27 mouse cellular contexts compared by ENCODE assay signal in genomic region chrX:32601425-32601824, GRCm38 (mm10). TPM values are rescaled to one million over a fixed set of nuclear protein-coding genes. Genes with fewer than 3 reads are reported as not detected.
"Had no signal": no experiment of that assay in that cellular context is flagged by ENCODE, and none has a peak within 500 bp of the region (broad histone marks: within the 10 kb centered on the region; RNA-seq: fewer than 3 reads in every experiment).

No protein-coding gene starts in this region.

RNA-seq across cellular contexts. Expression of gene Btbd35f1, which starts 41.6 kb away (rescaled TPM):
- polyA plus RNA-seq: heart, embryonic 10.5 days; heart, embryonic 11.5 days; heart, embryonic 12.5 days; heart, embryonic 13.5 days; heart, embryonic 14.5 days; heart, embryonic 15.5 days; heart, embryonic 16.5 days; heart, postnatal 0 days; hindbrain, embryonic 10.5 days; hindbrain, embryonic 11.5 days; hindbrain, embryonic 12.5 days; hindbrain, embryonic 13.5 days; hindbrain, embryonic 14.5 days; hindbrain, embryonic 15.5 days; hindbrain, embryonic 16.5 days; hindbrain, postnatal 0 days; inflammation-experienced regulatory T-cells, adult 6 months; intestine, embryonic 14.5 days; intestine, embryonic 15.5 days; intestine, embryonic 16.5 days; intestine, postnatal 0 days; kidney, adult 2 months; kidney, embryonic 14.5 days; kidney, embryonic 15.5 days; kidney, embryonic 16.5 days; kidney, postnatal 0 days; large intestine, adult 2 months had no signal

RNA-seq across cellular contexts. Expression of gene Gm5926, which starts 49.1 kb away (rescaled TPM):
- polyA plus RNA-seq: heart, embryonic 10.5 days; heart, embryonic 11.5 days; heart, embryonic 12.5 days; heart, embryonic 13.5 days; heart, embryonic 14.5 days; heart, embryonic 15.5 days; heart, embryonic 16.5 days; heart, postnatal 0 days; hindbrain, embryonic 10.5 days; hindbrain, embryonic 11.5 days; hindbrain, embryonic 12.5 days; hindbrain, embryonic 13.5 days; hindbrain, embryonic 14.5 days; hindbrain, embryonic 15.5 days; hindbrain, embryonic 16.5 days; hindbrain, postnatal 0 days; inflammation-experienced regulatory T-cells, adult 6 months; intestine, embryonic 14.5 days; intestine, embryonic 15.5 days; intestine, embryonic 16.5 days; intestine, postnatal 0 days; kidney, adult 2 months; kidney, embryonic 14.5 days; kidney, embryonic 15.5 days; kidney, embryonic 16.5 days; kidney, postnatal 0 days; large intestine, adult 2 months had no signal
